Mouse (Mus musculus) C2C12 (cell line): Measurements from ENCODE around the gene Degs1.

Experiments used
- CTCF ChIP-seq: IDR thresholded peaks from one replicate; pipeline ENCODE4 v1.5.1; 2011; ENCODE audit not compliant: control insufficient read depth, insufficient read depth, insufficient read length
- FOSL1 ChIP-seq: IDR thresholded peaks from one replicate; pipeline ENCODE4 v1.8.0; 2011; ENCODE audit warnings: mild to moderate bottlenecking, low read length; ENCODE audit not compliant: poor library complexity, insufficient read depth, severe bottlenecking
- MAX ChIP-seq: IDR thresholded peaks from one replicate; pipeline ENCODE4 v1.6.1; 2011; ENCODE audit warnings: mild to moderate bottlenecking, control low read depth
- MYOD1 ChIP-seq: IDR thresholded peaks from one replicate; pipeline ENCODE4 v1.6.1; 2011; ENCODE audit warnings: low read depth; ENCODE audit not compliant: control insufficient read depth, insufficient read length
- MYOG ChIP-seq: IDR thresholded peaks from one replicate; pipeline ENCODE4 v1.6.1; 2011; ENCODE audit not compliant: control insufficient read depth, insufficient read length; ENCODE audit errors: extremely low read depth
- USF1 ChIP-seq: IDR thresholded peaks from one replicate; pipeline ENCODE4 v1.6.1; 2011; ENCODE audit warnings: low read depth, mild to moderate bottlenecking, control low read depth, moderate library complexity

DNA sequence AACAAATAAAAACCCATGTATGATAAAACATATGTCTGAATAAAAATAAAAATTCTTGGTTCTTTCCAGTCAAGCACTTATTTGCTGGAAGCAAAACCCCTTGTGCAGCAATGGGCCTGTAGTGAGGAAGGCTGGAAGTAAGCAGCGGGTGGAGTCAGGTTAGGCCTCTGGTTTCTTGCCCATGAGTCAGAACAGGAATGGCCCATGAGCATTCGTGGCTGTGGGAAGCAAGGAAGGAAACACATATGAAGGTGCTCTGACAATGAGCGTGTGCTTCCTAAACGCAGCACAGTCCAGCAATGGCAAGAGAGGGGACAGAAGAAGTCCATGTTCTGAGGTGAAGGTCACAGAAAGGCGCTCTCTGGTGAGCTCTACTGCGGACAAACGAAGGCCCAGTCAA is 41.9 kb upstream of the Degs1 start:
- TF ChIP-seq MAX (no peak), MYOD1 (no peak), MYOG (no peak), CTCF (no peak), USF1 (no peak), FOSL1 (no peak)
